Mouse (Mus musculus): ENCODE data around the gene Taok2. TPM values are rescaled to one million over a fixed set of nuclear protein-coding genes. Genes with fewer than 3 reads are reported as not detected.
"Not testable (repeated sequence)": the region's sequence is repeated elsewhere in the genome, so short reads cannot be mapped to it uniquely, and the experiment has no call there.

Gene Taok2
- polyA plus RNA-seq, 1 experiment, result 45.4 TPM

DNA sequence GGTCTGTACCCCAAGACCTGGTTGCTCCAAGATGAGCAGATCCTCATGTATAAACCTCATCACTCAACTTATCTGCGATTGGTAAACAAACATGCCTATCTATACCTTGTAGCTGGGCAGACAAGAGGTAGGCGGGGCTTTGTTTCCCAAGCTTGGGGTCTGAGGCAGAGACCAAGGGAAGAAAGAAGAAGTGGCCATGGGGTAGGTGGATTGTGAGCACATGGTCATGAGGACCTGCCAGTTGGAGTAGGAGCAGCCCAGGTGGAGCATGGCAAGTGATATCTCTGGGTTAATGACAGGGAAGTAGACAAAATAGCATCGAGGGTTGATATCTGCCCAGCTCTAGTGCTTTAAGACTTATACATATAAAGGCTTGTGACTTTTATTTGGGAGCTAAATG lies 30.3 kb upstream of the Taok2 start:
- H3K27ac ChIP-seq (ENCODE audit: insufficient read depth, low read length), result no peak overlapping the region
- TF ChIP-seq CTCF (IDR thresholded peaks at IDR 0.05; ENCODE audit: borderline replicate concordance, insufficient read depth, low read length) (no peak), POLR2A (IDR thresholded peaks at IDR 0.05; ENCODE audit: low read depth, low read length) (no peak)
- H3K4me1 ChIP-seq (ENCODE audit: control insufficient read depth, insufficient read depth, low read length), result no peaks in the 10 kb centered on the region
- H3K4me3 ChIP-seq (ENCODE audit: insufficient read depth, low read length), result no peak overlapping the region

- no peak overlapping the region for H3K4me3 ChIP-seq (ENCODE audit: insufficient read depth, low read length)
- H3K27ac ChIP-seq (ENCODE audit: insufficient read depth, low read length), result no peak overlapping the region
- TF ChIP-seq CTCF (IDR thresholded peaks at IDR 0.05; ENCODE audit: borderline replicate concordance, insufficient read depth, low read length), result no peak
- no peak for TF ChIP-seq POLR2A (IDR thresholded peaks at IDR 0.05; ENCODE audit: low read depth, low read length)
- no peaks in the 10 kb centered on the region for H3K4me1 ChIP-seq (ENCODE audit: control insufficient read depth, insufficient read depth, low read length)
Observed at GRCm38 (mm10) chr7:126905590-126905989, 21.1 kb upstream of the Taok2 start.

GRCm38 (mm10) chr7:126899781-126900180 lies 15.3 kb upstream of the Taok2 start:
- H3K4me3 ChIP-seq (ENCODE audit: insufficient read depth, low read length); H3K27ac ChIP-seq (ENCODE audit: insufficient read depth, low read length); H3K4me1 ChIP-seq (ENCODE audit: control insufficient read depth, insufficient read depth, low read length): not testable (repeated sequence)

GRCm38 (mm10) chr7:126898102-126898990 lies 13.8 kb upstream of the Taok2 start:
- no peaks in the 10 kb centered on the region for H3K4me1 ChIP-seq (ENCODE audit: control insufficient read depth, insufficient read depth, low read length)
- no peak overlapping the region for H3K27ac ChIP-seq (ENCODE audit: insufficient read depth, low read length)
- H3K4me3 ChIP-seq (ENCODE audit: insufficient read depth, low read length), result peak overlapping the region; percentile 71
- no peak for TF ChIP-seq CTCF (IDR thresholded peaks at IDR 0.05; ENCODE audit: borderline replicate concordance, insufficient read depth, low read length)
- peak; percentile 92 for TF ChIP-seq POLR2A (IDR thresholded peaks at IDR 0.05; ENCODE audit: low read depth, low read length)

DNA sequence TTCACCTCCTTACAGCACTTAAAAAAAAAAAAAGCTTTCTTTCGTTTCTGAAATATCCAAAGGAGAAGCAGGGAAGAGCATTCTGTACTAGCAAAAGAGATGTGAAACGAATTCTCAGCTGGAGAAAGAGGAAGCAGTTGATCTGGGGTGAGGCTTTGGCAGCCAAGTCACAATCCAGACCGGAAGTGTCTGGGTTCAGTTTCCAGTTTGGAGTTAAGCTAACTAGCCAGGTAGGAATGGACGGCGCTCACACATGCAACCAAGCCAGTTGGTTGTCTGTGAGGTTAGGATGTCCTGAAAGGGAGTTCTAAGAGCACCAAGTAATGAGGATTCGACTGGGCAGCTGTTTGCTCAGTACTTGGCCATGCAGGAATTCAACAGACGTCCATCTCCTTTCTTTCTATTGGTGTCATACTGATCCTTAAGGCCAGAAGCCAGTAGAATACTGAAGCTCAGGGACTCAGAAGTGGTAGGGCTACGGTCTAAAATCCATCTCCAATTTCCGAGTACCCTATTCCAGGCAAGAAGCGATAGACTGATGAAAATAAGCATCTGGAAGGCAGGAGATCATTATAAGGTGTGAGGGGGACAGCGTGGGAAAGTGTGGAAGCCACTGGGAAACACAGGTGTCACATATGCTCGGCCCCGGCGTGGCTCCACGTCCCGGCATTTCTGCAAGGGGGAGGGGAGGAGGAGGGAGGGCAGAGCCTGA lies 13.0 kb upstream of the Taok2 start:
- TF ChIP-seq CTCF (IDR thresholded peaks at IDR 0.05; ENCODE audit: borderline replicate concordance, insufficient read depth, low read length), result no peak
- TF ChIP-seq POLR2A (IDR thresholded peaks at IDR 0.05; ENCODE audit: low read depth, low read length), result no peak
- no peaks in the 10 kb centered on the region for H3K4me1 ChIP-seq (ENCODE audit: control insufficient read depth, insufficient read depth, low read length)
- H3K4me3 ChIP-seq (ENCODE audit: insufficient read depth, low read length), result peak overlapping the region; percentile 71
- H3K27ac ChIP-seq (ENCODE audit: insufficient read depth, low read length), result no peak overlapping the region

GRCm38 (mm10) chr7:126896912-126897311 lies 12.4 kb upstream of the Taok2 start:
- Histone ChIP-seq H3K27ac (ENCODE audit: insufficient read depth, low read length) (no peak overlapping the region), H3K4me1 (ENCODE audit: control insufficient read depth, insufficient read depth, low read length) (no peaks in the 10 kb centered on the region), H3K4me3 (ENCODE audit: insufficient read depth, low read length) (no peak overlapping the region)
- TF ChIP-seq POLR2A (IDR thresholded peaks at IDR 0.05; ENCODE audit: low read depth, low read length), result no peak

DNA sequence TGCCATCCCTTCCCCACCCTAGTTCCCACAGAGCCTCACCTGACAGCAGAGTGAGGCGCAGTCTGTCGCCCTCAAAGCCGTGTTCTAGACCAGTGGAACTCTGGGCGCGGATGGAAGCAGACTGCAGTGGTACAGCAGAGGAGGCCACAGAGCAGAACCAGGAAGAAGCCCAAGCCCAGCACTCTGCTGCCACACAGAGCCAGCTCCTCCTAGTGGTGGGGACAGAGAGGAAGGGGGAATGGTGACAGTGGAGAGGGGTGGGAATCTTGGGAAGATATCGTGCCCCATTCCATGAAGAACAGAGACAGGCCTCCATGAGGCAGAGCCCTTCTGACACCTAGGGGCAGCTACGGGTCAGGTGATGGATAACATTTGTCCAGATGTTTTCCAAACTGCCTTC lies 4.3 kb upstream of the Taok2 start:
- Histone ChIP-seq H3K4me1 (ENCODE audit: control insufficient read depth, insufficient read depth, low read length) (no peaks in the 10 kb centered on the region), H3K4me3 (ENCODE audit: insufficient read depth, low read length) (no peak overlapping the region), H3K27ac (ENCODE audit: insufficient read depth, low read length) (no peak overlapping the region)
- TF ChIP-seq CTCF (IDR thresholded peaks at IDR 0.05; ENCODE audit: borderline replicate concordance, insufficient read depth, low read length), result peak; percentile 55; the same call in 1 of the 2 replicates
- no peak for TF ChIP-seq POLR2A (IDR thresholded peaks at IDR 0.05; ENCODE audit: low read depth, low read length)

GRCm38 (mm10) chr7:126887281-126887680 lies 2.8 kb upstream of the Taok2 start:
- Histone ChIP-seq H3K4me3 (ENCODE audit: insufficient read depth, low read length) (no peak overlapping the region), H3K27ac (ENCODE audit: insufficient read depth, low read length) (no peak overlapping the region), H3K4me1 (ENCODE audit: control insufficient read depth, insufficient read depth, low read length) (no peaks in the 10 kb centered on the region)
- TF ChIP-seq POLR2A (IDR thresholded peaks at IDR 0.05; ENCODE audit: low read depth, low read length) (no peak), CTCF (IDR thresholded peaks at IDR 0.05; ENCODE audit: borderline replicate concordance, insufficient read depth, low read length) (no peak)

DNA sequence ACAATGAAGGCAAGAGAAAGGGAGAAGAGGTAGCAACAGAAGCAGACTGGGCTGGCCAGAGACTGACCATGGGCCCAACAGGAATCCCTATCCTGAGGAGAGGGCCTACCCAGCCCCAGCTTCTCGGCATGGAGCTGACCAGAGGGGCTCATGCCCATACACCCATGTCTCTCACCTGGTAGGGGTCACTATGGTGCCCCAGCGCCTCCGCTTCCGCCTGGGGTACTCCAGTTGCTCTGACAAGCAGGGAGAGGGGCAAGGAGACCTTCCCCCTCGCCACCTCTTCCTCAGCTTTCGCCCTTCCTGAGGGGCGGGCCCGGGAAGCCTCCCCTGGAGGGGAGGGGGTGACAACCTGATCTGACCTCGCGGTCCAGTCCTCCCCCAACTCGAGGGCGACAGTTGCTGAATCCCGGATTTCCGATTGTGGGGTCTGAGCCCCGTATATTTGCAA lies 747 bp downstream of the Taok2 start:
- Histone ChIP-seq H3K27ac (ENCODE audit: insufficient read depth, low read length) (no peak overlapping the region), H3K4me3 (ENCODE audit: insufficient read depth, low read length) (peak overlapping the region; percentile 96), H3K4me1 (ENCODE audit: control insufficient read depth, insufficient read depth, low read length) (no peaks in the 10 kb centered on the region; the same call in 1 of the 2 replicates)
- TF ChIP-seq CTCF (IDR thresholded peaks at IDR 0.05; ENCODE audit: borderline replicate concordance, insufficient read depth, low read length) (no peak), POLR2A (IDR thresholded peaks at IDR 0.05; ENCODE audit: low read depth, low read length) (no peak)

DNA sequence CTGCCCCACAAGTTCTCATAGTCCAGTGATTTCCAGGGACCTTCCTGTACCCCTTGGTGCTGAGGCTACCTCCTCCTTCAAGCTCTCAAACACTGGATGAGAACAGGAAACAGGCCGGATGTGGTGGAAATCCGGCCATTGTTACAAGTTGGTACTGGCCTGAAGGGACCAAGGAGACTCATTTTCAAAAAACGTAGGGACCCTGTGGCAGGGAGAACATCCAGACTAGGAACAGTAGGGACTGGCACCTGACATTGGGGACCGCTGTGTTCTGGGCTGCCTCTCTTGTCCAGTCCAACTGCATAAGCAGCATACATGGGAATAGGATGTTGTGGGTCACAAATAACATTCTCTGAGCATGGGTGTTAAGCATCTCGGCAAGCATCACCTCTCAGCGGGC lies 3.5 kb downstream of the Taok2 start:
- Histone ChIP-seq H3K27ac (ENCODE audit: insufficient read depth, low read length) (no peak overlapping the region), H3K4me1 (ENCODE audit: control insufficient read depth, insufficient read depth, low read length) (no peaks in the 10 kb centered on the region; the same call in 1 of the 2 replicates), H3K4me3 (ENCODE audit: insufficient read depth, low read length) (no peak overlapping the region)
- TF ChIP-seq POLR2A (IDR thresholded peaks at IDR 0.05; ENCODE audit: low read depth, low read length), result no peak
- no peak for TF ChIP-seq CTCF (IDR thresholded peaks at IDR 0.05; ENCODE audit: borderline replicate concordance, insufficient read depth, low read length)
